Mouse (Mus musculus) myocyte (in vitro differentiated cells): ENCODE measurements at regions not wholly inside any gene's neighbourhood (a gene's known extent, or its start where the extent isn't known, plus 50 kb on each side); places are given as distances from the start of the nearest gene placed in this dataset.

ENCODE experiments used
- H3K27me3 ChIP-seq: one replicate; pipeline ENCODE4 v1.6.1; 2011; ENCODE audit not compliant: control insufficient read depth, insufficient read depth, insufficient read length
- H3K36me3 ChIP-seq: one replicate; pipeline ENCODE4 v1.6.1; 2011; ENCODE audit not compliant: control insufficient read depth, insufficient read depth
- H3K4me2 ChIP-seq: one replicate; pipeline ENCODE4 v1.6.1; 2011; ENCODE audit warnings: low read depth, control low read depth
- H3K4me3 ChIP-seq: one replicate; pipeline ENCODE4 v1.5.1; 2011; ENCODE audit warnings: mild to moderate bottlenecking, control low read depth, moderate library complexity
- H3K79me2 ChIP-seq: one replicate; pipeline ENCODE4 v1.6.1; 2011; ENCODE audit not compliant: control insufficient read depth, insufficient read depth
- H3ac ChIP-seq: one replicate; pipeline ENCODE4 v1.6.1; 2011; ENCODE audit not compliant: control insufficient read depth, insufficient read length
- CEBPB ChIP-seq: IDR thresholded peaks from 2 replicates; pipeline ENCODE4 v1.6.1; 2011; ENCODE audit warnings: mild to moderate bottlenecking, moderate library complexity; ENCODE audit not compliant: poor library complexity, insufficient read depth, severe bottlenecking
- E2F4 ChIP-seq: IDR thresholded peaks from one replicate; pipeline ENCODE4 v1.6.1; 2011; ENCODE audit warnings: mild to moderate bottlenecking, control low read depth, moderate library complexity; ENCODE audit not compliant: insufficient read depth
- MAX ChIP-seq: IDR thresholded peaks from one replicate; pipeline ENCODE4 v1.6.1; 2011; ENCODE audit warnings: low read depth, mild to moderate bottlenecking, control low read depth
- MYOD1 ChIP-seq, 3 experiments: IDR thresholded peaks; one replicate each; pipeline ENCODE4 v1.6.1; 2011; ENCODE audit warnings: control low read depth in 2 of 3, low read depth in 2 of 3, mild to moderate bottlenecking in 2 of 3, moderate library complexity in 1 of 3; ENCODE audit not compliant: insufficient read length in 2 of 3, control insufficient read depth in 1 of 3
- MYOG ChIP-seq, 3 experiments: IDR thresholded peaks; one replicate each; pipeline ENCODE4 v1.6.1; 2011; ENCODE audit warnings: control low read depth in 2 of 3, low read depth in 2 of 3, mild to moderate bottlenecking in 2 of 3; ENCODE audit not compliant: insufficient read length in 2 of 3, control insufficient read depth in 1 of 3, insufficient read depth in 1 of 3
- POLR2A ChIP-seq: IDR thresholded peaks from one replicate; pipeline ENCODE4 v1.6.1; 2011; ENCODE audit warnings: low read depth, mild to moderate bottlenecking, control low read depth, moderate library complexity; ENCODE audit not compliant: insufficient read length
- POLR2AphosphoS2 ChIP-seq: IDR thresholded peaks from one replicate; pipeline ENCODE4 v1.6.1; 2011; ENCODE audit warnings: low read depth, control low read depth; ENCODE audit not compliant: insufficient read length
- REST ChIP-seq: IDR thresholded peaks from one replicate; pipeline ENCODE4 v1.6.1; 2011; ENCODE audit warnings: mild to moderate bottlenecking, control low read depth, moderate library complexity; ENCODE audit not compliant: insufficient read depth, insufficient read length
- SRF ChIP-seq: IDR thresholded peaks from one replicate; pipeline ENCODE4 v1.6.1; 2011; ENCODE audit warnings: low read depth; ENCODE audit not compliant: control insufficient read depth, insufficient read length
- TCF12 ChIP-seq: IDR thresholded peaks from one replicate; pipeline ENCODE4 v1.6.1; 2011; ENCODE audit warnings: mild to moderate bottlenecking, control low read depth; ENCODE audit not compliant: poor library complexity, insufficient read depth, severe bottlenecking
- TCF3 ChIP-seq: IDR thresholded peaks from one replicate; pipeline ENCODE4 v1.6.1; 2011; ENCODE audit warnings: low read depth, control low read depth; ENCODE audit not compliant: insufficient read length
- USF1 ChIP-seq: IDR thresholded peaks from one replicate; pipeline ENCODE4 v1.6.1; 2011; ENCODE audit warnings: low read depth, mild to moderate bottlenecking, control low read depth, moderate library complexity

DNA sequence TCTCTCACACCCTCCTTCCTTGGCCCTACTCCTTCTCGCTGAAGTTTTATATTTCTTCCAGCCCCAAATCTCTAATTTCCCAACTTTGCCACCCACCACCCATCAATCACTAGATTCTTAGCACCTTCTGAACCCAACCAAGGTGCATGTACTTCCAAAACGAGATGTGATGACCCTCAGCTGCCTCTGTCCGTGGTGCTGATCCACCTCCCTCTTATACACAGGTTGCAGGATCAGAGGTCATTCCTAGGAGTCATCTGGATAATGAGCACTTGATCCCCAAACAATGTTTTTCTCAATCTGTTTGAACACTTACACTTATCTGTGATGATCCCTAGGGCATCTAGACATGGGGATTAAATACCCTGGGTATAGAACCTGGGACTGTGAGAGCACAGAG is 156.5 kb downstream of the Dhx35 start:
- Histone ChIP-seq H3K4me2 (no peak overlapping the region), H3K79me2 (no peaks in the 10 kb centered on the region), H3K36me3 (no peaks in the 10 kb centered on the region), H3K4me3 (no peak overlapping the region), H3ac (no peak overlapping the region), H3K27me3 (no peaks in the 10 kb centered on the region)
- TF ChIP-seq POLR2AphosphoS2: no peak
- peak; percentile 60 for TF ChIP-seq REST
- TF ChIP-seq SRF: no peak
- TF ChIP-seq MYOG (IDR thresholded peaks at IDR 0.05; ENCODE audit: control insufficient read depth in 1 of 3, insufficient read depth in 1 of 3, insufficient read length in 2 of 3, low read depth in 2 of 3): no peak

DNA sequence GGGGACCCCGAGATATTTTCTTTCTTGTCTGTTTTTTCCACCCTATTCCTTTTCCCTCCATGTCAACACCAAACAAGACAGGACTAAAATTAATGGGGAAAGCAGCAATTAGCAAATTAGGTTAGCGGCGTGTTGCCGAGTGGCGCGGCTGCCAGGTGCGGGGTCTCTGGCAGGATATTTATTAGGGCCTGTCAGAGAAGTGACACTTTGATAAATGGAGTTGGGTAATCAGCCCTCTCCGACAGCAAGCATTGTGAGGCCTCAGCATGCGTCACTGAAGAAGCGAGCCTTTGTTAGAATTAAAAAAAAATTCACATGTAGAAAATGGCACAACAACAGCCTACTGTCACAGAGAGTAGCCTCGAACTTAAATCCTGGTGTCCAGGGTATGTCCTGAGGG is 162.3 kb downstream of the Dhx35 start:
- Histone ChIP-seq H3K36me3 (no peaks in the 10 kb centered on the region), H3K4me2 (no peak overlapping the region), H3K4me3 (no peak overlapping the region), H3K27me3 (no peaks in the 10 kb centered on the region), H3ac (no peak overlapping the region), H3K79me2 (no peaks in the 10 kb centered on the region)
- TF ChIP-seq MYOG (IDR thresholded peaks at IDR 0.05; ENCODE audit: control insufficient read depth in 1 of 3, insufficient read depth in 1 of 3, insufficient read length in 2 of 3, low read depth in 2 of 3) (no peak), MYOD1 (IDR thresholded peaks at IDR 0.05; ENCODE audit: control insufficient read depth in 1 of 3, insufficient read length in 2 of 3, low read depth in 2 of 3) (no peak), E2F4 (no peak), TCF3 (no peak), MAX (no peak), POLR2A (no peak), CEBPB (no peak), POLR2AphosphoS2 (no peak), USF1 (no peak), TCF12 (no peak), REST (no peak), SRF (no peak)

DNA sequence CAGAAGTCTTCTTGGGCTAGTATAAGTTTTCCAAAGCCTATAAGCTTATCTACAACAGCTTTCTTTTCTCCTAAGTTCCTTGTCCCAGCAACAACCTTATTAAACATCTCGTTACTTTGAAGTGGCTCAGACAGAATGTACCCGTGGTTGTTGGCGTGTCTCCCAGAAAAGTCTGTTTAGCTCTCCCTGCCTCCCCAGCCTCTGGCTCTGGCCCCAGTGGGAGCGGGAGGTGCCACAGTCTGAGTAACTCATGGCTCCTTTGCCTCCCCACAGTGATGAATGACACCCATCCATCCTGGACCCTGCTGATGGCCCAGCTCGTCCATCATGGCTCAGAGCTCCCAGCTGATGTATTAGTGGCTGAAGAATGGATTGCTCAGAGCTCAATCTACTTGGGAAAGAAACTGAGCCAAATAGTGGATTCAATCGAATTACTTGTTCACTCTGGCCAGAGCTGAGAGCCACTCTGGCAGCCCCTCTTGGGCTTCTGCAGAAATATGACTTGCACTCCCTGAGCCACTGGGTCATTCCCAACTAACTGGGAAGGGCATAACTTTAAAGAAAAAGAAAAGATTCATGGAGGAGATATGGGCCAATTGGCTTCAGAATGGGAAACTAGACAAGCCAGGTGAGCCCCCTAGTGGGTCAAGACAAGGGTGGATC is 170.5 kb downstream of the Dhx35 start:
- no peaks in the 10 kb centered on the region for H3K79me2 ChIP-seq
- H3K27me3 ChIP-seq: no peaks in the 10 kb centered on the region
- no peaks in the 10 kb centered on the region for H3K36me3 ChIP-seq
- H3ac ChIP-seq: no peak overlapping the region
- H3K4me3 ChIP-seq: no peak overlapping the region
- TF ChIP-seq POLR2A: no peak
- no peak for TF ChIP-seq TCF3
- TF ChIP-seq MYOD1 (IDR thresholded peaks at IDR 0.05; ENCODE audit: control insufficient read depth in 1 of 3, insufficient read length in 2 of 3, low read depth in 2 of 3): no peak
- no peak for TF ChIP-seq POLR2AphosphoS2
- TF ChIP-seq SRF: no peak
- no peak for TF ChIP-seq CEBPB
- no peak overlapping the region for H3K4me2 ChIP-seq

DNA sequence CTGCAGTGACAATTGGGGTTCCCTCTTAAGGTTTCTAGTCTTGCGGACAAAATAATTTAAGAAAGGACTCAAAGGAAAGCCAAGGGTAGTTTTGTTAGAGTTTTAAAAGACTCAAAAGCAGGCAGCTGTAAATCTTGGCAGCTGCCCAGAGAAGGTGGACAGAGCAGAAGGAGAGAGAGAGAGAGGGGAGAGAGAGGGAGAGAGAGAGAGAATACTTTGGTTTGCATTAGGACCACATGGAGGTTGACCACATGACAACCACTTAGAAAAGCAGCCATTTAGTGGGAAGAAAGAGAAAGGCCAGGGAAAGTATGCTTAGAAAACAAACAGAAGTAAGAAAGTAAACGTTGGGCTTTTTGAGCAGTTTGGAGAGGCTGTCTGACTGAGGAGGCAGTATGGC is 177.6 kb downstream of the Dhx35 start:
- TF ChIP-seq MYOG (IDR thresholded peaks at IDR 0.05; ENCODE audit: control insufficient read depth in 1 of 3, insufficient read depth in 1 of 3, insufficient read length in 2 of 3, low read depth in 2 of 3): no peak
- H3K36me3 ChIP-seq: no peaks in the 10 kb centered on the region
- H3K79me2 ChIP-seq: no peaks in the 10 kb centered on the region
- H3K4me2 ChIP-seq: no peak overlapping the region
- no peak overlapping the region for H3ac ChIP-seq
- no peak overlapping the region for H3K4me3 ChIP-seq
- H3K27me3 ChIP-seq: no peaks in the 10 kb centered on the region

GRCm38 (mm10) chr2:158985529-158986148 is 191.0 kb downstream of the Dhx35 start:
- no peak overlapping the region for H3ac ChIP-seq
- TF ChIP-seq USF1: no peak
- TF ChIP-seq POLR2A: no peak
- TF ChIP-seq REST: peak; percentile 31

More at GRCm38 (mm10) chr2:158985529-158986148, 191.0 kb downstream of the Dhx35 start:
- Histone ChIP-seq H3K4me2 (no peak overlapping the region), H3K79me2 (no peaks in the 10 kb centered on the region), H3K4me3 (no peak overlapping the region), H3K27me3 (no peaks in the 10 kb centered on the region), H3K36me3 (no peaks in the 10 kb centered on the region)
